In the genomic region with DNA sequence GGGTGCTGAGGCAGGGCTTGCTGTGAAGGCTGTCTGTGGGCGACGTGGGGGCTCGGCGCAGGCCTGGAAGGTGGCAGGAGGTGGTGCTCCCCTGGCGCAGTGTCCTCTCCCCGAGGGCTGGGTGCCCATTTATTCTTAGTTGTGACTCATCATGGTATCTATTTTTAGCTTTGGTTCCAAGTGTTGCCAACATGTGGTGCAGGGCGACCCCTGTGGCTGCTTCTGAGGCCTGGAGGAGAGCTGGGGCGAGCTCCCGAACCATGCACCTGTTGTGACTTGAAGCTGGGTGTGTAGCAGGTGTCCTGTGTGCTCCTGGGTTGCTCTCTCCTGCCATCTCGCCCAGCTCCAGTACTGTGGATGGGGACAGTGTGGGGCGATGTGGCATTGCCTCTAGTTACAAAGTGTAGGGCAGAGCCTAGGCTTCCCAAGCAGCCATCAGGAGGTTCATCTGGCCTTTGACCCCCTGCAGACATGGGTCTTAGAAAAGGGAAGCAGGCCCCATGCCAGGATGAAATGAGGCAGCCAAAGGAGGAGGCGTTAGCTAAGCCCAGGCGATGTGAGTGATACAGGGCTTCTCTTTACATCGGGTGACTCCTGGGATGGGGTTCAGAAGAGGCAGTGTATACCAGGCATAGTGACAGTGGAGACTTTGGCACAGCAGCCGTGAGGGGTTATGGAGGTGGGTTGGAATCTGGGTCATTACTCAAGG, we compare ENCODE assay signal across 9 mouse cellular contexts. TPM values are rescaled to one million over a fixed set of nuclear protein-coding genes. Genes with fewer than 3 reads are reported as not detected.
DNase-seq lines count a peak whose midpoint lies in the region; ATAC-seq and TF ChIP-seq lines count a peak whose summit lies in the region.
"Had no signal": no experiment of that assay in that cellular context is flagged by ENCODE, and none has a peak within 500 bp of the region (broad histone marks: within the 10 kb centered on the region; RNA-seq: fewer than 3 reads in every experiment).

No protein-coding gene starts in this region.

- TF ChIP-seq CTCF in thymus, adult 2 months (IDR thresholded peaks at IDR 0.05; ENCODE audit: borderline replicate concordance, control insufficient read depth, extremely low read depth, insufficient read depth, low read length, poor library complexity), result no peak
- TF ChIP-seq CTCF in lung, postnatal 0 days (IDR thresholded peaks at IDR 0.05), result peak; percentile 44

- H3K27me3 ChIP-seq in thymus, adult 2 months (ENCODE audit: control insufficient read depth, insufficient read depth, low read length), result no peaks in the 10 kb centered on the region
- no peaks in the 10 kb centered on the region for H3K27me3 ChIP-seq in lung, postnatal 0 days (replicated peaks; ENCODE audit: insufficient read depth, low read length)

- DNase-seq in CD4-positive, CD25-positive, alpha-beta regulatory T cell, adult 2 months (ENCODE audit: low read depth, low spot score), result peak; percentile 28
- peak; percentile 11 for DNase-seq in thymus, adult 2 months
- DNase-seq in thymus, postnatal 25 days, result no peak
- peak; percentile 82 for DNase-seq in heart, adult 18-20 months
- peak; percentile 52 for DNase-seq in lung, postnatal 0 days (ENCODE audit: low spot score)
- DNase-seq in right cerebral cortex, postnatal 25 days, result no peak
- no peak for DNase-seq in ovary, postnatal 14 days (ENCODE audit: low spot score)

- no peak overlapping the region for H3K9ac ChIP-seq in lung, postnatal 0 days (replicated peaks; ENCODE audit: low read depth)

- no peak overlapping the region for H3K4me3 ChIP-seq in thymus, adult 2 months (ENCODE audit: control insufficient read depth, insufficient read depth, low read length)
- no peak overlapping the region for H3K4me3 ChIP-seq in lung, postnatal 0 days (ENCODE audit: low read depth, low read length)

- no peak overlapping the region for H3K4me2 ChIP-seq in lung, postnatal 0 days (replicated peaks; ENCODE audit: low read depth, low read length)

- no peak for TF ChIP-seq EP300 in lung, postnatal 0 days (IDR thresholded peaks at IDR 0.05)

- H3K4me1 ChIP-seq in thymus, adult 2 months (replicated peaks; ENCODE audit: control insufficient read depth, insufficient read depth, low read length), result no peaks in the 10 kb centered on the region
- H3K4me1 ChIP-seq in lung, postnatal 0 days (ENCODE audit: insufficient read depth, low read depth, low read length), result peaks cover 17% of the 10 kb centered on the region; the same call in 1 of the 2 replicates

- WGBS in thymus, adult 2 months, result 24% methylated on average over 15 of the region's 15 CpGs
- WGBS in lung, postnatal 0 days, result 62% methylated on average over 15 of the region's 15 CpGs

- H3K36me3 ChIP-seq in thymus, adult 2 months (ENCODE audit: control insufficient read depth, insufficient read depth, low read length), result no peaks in the 10 kb centered on the region
- no peaks in the 10 kb centered on the region for H3K36me3 ChIP-seq in lung, postnatal 0 days (ENCODE audit: insufficient read depth, low read length)

- ATAC-seq in CD4-positive, CD25-positive, alpha-beta regulatory T cell, adult 4 months, result no peak
- ATAC-seq in lung, postnatal 0 days, result 0 out of 2 replicates have a peak, but pooled peaks have one; percentile 8

- TF ChIP-seq POLR2A in thymus, adult 2 months (IDR thresholded peaks at IDR 0.05; ENCODE audit: control insufficient read depth, extremely low read depth, insufficient read depth, low read length, poor library complexity), result no peak

- no peaks in the 10 kb centered on the region for H3K9me3 ChIP-seq in lung, postnatal 0 days (ENCODE audit: low read length)

- no peak overlapping the region for H3K27ac ChIP-seq in thymus, adult 2 months (ENCODE audit: control insufficient read depth, insufficient read depth, low read length)
- no peak overlapping the region for H3K27ac ChIP-seq in lung, postnatal 0 days (ENCODE audit: low read length)

RNA-seq across cellular contexts. Expression of gene Tfeb, which starts 23.0 kb away (rescaled TPM):
- polyA plus RNA-seq in CD4-positive, CD25-positive, alpha-beta regulatory T cell, adult 4 months (2017; shearing (Covaris generic)), result 1 to 10 TPM; 5.2 to 5.7 TPM
- polyA plus RNA-seq in thymus, adult 2 months (2012; rRNA removed), result 25.3 and 25.5 TPM in 2 replicates
- 10 to 100 TPM; 35.0 to 40.0 TPM for total RNA-seq in heart, adult 18-20 months (2021)
- polyA plus RNA-seq in lung, postnatal 0 days (2015; fragmentation: Nextera tagmentation; extraction: Ambion mirVana), result 17.8 and 21.3 TPM in 2 replicates

RNA-seq across cellular contexts. Expression of gene Pgc, which starts 33.2 kb away (rescaled TPM):
- polyA plus RNA-seq in CD4-positive, CD25-positive, alpha-beta regulatory T cell, adult 4 months (2017; shearing (Covaris generic)), result not detected
- 4.4 and 6.0 TPM in 2 replicates for polyA plus RNA-seq in thymus, adult 2 months (2012; rRNA removed)
- not detected for total RNA-seq in heart, adult 18-20 months (2021)
- polyA plus RNA-seq in lung, postnatal 0 days (2015; fragmentation: Nextera tagmentation; extraction: Ambion mirVana), result 22.6 and 25.4 TPM in 2 replicates
- total RNA-seq: left cerebral cortex, adult 18-20 months had no signal

Comparison
In these comparisons a context has a peak if more than half of its experiments do, and no peak if none do; other contexts are left out.
1. DNase-seq: peak in CD4-positive, CD25-positive, alpha-beta regulatory T cell, adult 2 months (single experiment), thymus, adult 2 months (single experiment), heart, adult 18-20 months (2 of 2) and lung, postnatal 0 days (single experiment); none in thymus, postnatal 25 days (single experiment), right cerebral cortex, postnatal 25 days (single experiment) and ovary, postnatal 14 days (single experiment).